Mouse (Mus musculus) kidney, adult 2 months (tissue): ENCODE data around the gene Bcdin3d. TPM values are rescaled to one million over a fixed set of nuclear protein-coding genes. Genes with fewer than 3 reads are reported as not detected.

Experiments
- DNase-seq: peaks from one replicate; pipeline ENCODE4 v3.0.0; 2021
- H3K27ac ChIP-seq: fragments of 200-500 bp; 2 replicates; pipeline ENCODE4 v1.5.1; 2012; ENCODE audit warnings: low read depth, low read length, control low read depth, inconsistent platforms; ENCODE audit not compliant: insufficient read depth
- H3K27me3 ChIP-seq: fragments of 200-500 bp; replicated peaks from 2 replicates; pipeline ENCODE4 v1.6.1; 2012; ENCODE audit warnings: mild to moderate bottlenecking, moderate library complexity, low read length, inconsistent platforms; ENCODE audit not compliant: control insufficient read depth, insufficient read depth
- H3K36me3 ChIP-seq: fragments of 200-500 bp; 2 replicates; pipeline ENCODE4 v1.6.1; 2012; ENCODE audit warnings: mild to moderate bottlenecking, moderate library complexity, low read length, inconsistent platforms; ENCODE audit not compliant: control insufficient read depth, insufficient read depth
- H3K4me1 ChIP-seq: fragments of 200-500 bp; 2 replicates; pipeline ENCODE4 v1.6.1; 2011; ENCODE audit warnings: low read length; ENCODE audit not compliant: control insufficient read depth, insufficient read depth
- H3K4me3 ChIP-seq: fragments of 200-500 bp; 2 replicates; pipeline ENCODE4 v1.5.1; 2011; ENCODE audit warnings: mild to moderate bottlenecking, low read depth, low read length, control low read depth; ENCODE audit not compliant: insufficient read depth
- CTCF ChIP-seq: fragments of 200-500 bp; conservative IDR thresholded peaks from 2 replicates; pipeline ENCODE4 v1.5.1; 2011; ENCODE audit warnings: low read depth, mild to moderate bottlenecking, control low read depth, low read length, moderate library complexity, mixed read lengths; ENCODE audit not compliant: insufficient read depth, insufficient read length
- POLR2A ChIP-seq: fragments of 200-500 bp; IDR thresholded peaks from one replicate; pipeline ENCODE4 v1.6.1; 2011; ENCODE audit warnings: low read depth, low read length, control low read depth
- WGBS: fragments of 180-500 bp; shearing (Covaris S2); methylation state at CpG from one replicate; pipeline ENCODE4 v1.1.7; 2018; 5-methylcytosine and 5-hydroxymethylcytosine counted together
- polyA plus RNA-seq: library from polyadenylated mRNA; depleted of rRNA; stranded (reverse); fragments of >200 nt; gene quantifications from 2 replicates; pipeline ENCODE4 v1.2.3, GENCODE M21; 2012

Bcdin3d gene
- polyA plus RNA-seq, 1 experiment = 7.0 TPM

- WGBS = 3% methylated on average over 38 of the region's 38 CpGs
- Histone ChIP-seq H3K27ac (peak overlapping the region; percentile 58), H3K4me3 (peak overlapping the region; percentile 72), H3K36me3 (no peaks in the 10 kb centered on the region), H3K4me1 (peaks cover 4% of the 10 kb centered on the region; the same call in 1 of the 2 replicates), H3K27me3 (no peaks in the 10 kb centered on the region)
- TF ChIP-seq POLR2A (no peak), CTCF (no peak)
- peak; percentile 83 for DNase-seq
Observed at GRCm38 (mm10) chr15:99473801-99474575, 542 bp downstream of the Bcdin3d start.

DNA sequence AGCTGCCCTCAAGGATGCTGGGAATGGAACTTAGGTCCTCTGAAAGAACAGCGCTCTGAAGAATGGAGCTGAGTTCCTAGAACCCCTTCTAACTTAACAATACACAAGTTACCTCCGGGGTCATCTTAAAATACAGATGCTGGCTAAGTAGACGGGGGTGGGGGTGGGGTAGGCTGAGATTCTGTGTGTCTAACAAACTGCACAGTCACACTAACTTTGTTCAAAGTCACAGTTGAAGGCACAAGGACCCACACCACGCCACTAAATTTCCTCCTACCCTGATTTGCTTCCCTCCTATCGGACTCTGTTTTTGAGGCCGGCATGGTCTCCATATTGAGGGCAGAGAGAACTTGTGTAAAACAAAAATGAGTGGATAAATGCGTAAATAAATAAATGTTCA lies 1.6 kb downstream of the Bcdin3d start:
- no peak for DNase-seq
- WGBS = 75% methylated on average over 7 of the region's 7 CpGs
- Histone ChIP-seq H3K27me3 (no peaks in the 10 kb centered on the region), H3K27ac (no peak overlapping the region), H3K36me3 (no peaks in the 10 kb centered on the region), H3K4me1 (peaks cover 4% of the 10 kb centered on the region; the same call in 1 of the 2 replicates), H3K4me3 (no peak overlapping the region)
- TF ChIP-seq CTCF (no peak), POLR2A (no peak)

GRCm38 (mm10) chr15:99471677-99472063 lies 2.9 kb downstream of the Bcdin3d start:
- H3K36me3 ChIP-seq = no peaks in the 10 kb centered on the region
- H3K27me3 ChIP-seq = no peaks in the 10 kb centered on the region
- H3K4me1 ChIP-seq = peaks cover 4% of the 10 kb centered on the region; the same call in 1 of the 2 replicates
- DNase-seq = no peak
- H3K27ac ChIP-seq = no peak overlapping the region
- WGBS = 63% methylated on average over 14 of the region's 14 CpGs
- no peak overlapping the region for H3K4me3 ChIP-seq
- TF ChIP-seq POLR2A = no peak
- no peak for TF ChIP-seq CTCF

DNA sequence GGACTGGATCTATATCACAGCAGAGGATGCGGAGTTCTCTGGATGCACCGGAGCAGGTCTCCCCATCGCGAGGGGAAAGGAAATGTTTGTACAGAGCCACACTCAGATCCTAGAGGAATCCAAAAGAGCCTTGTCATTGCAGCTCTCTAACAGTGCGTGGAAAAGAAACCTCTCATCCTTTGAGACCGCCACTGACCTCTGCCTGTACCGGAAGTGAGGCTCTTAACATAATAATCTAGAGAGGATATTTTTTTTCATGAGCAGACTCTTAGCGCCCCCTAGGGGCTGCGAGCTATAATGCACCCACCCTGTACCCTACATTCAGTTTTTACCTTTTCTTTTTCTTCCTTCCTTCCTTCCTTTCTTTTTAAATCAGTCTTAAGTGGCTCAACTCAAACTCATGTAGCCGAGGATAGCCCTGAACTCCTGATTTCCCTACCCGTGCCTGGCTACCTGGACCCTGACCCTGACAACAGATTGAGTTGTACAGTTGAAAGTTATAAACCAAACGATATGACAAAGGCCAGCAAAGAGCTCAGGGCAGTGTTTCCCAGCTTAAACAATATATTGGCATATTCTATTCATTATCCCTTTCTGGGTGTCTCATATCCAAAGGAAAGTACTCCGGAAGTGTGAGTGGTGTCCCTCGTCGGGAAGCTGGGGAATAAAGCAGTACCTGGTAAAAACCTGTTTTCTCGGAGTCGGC lies 3.4 kb downstream of the Bcdin3d start:
- DNase-seq = peak; percentile 66
- Histone ChIP-seq H3K36me3 (no peaks in the 10 kb centered on the region), H3K27me3 (no peaks in the 10 kb centered on the region), H3K27ac (peak overlapping the region; percentile 33; the same call in 1 of the 2 replicates), H3K4me1 (peaks cover 4% of the 10 kb centered on the region; the same call in 1 of the 2 replicates), H3K4me3 (peak overlapping the region; percentile 3; the same call in 1 of the 2 replicates)
- no peak for TF ChIP-seq POLR2A
- TF ChIP-seq CTCF = peak; percentile 68
- WGBS = 42% methylated on average over 17 of the region's 17 CpGs

GRCm38 (mm10) chr15:99470224-99470761 lies 4.2 kb downstream of the Bcdin3d start:
- WGBS = 77% methylated on average over 31 of the region's 31 CpGs
- peak; percentile 42 for DNase-seq
- H3K27ac ChIP-seq = peak overlapping the region; percentile 12; the same call in 1 of the 2 replicates
- TF ChIP-seq CTCF (no peak), POLR2A (no peak)
- no peaks in the 10 kb centered on the region for H3K27me3 ChIP-seq
- H3K4me1 ChIP-seq = peaks cover 4% of the 10 kb centered on the region; the same call in 1 of the 2 replicates
- no peaks in the 10 kb centered on the region for H3K36me3 ChIP-seq
- H3K4me3 ChIP-seq = 0 out of 2 replicates have a peak overlapping the region, but pooled peaks have one; percentile 3

DNA sequence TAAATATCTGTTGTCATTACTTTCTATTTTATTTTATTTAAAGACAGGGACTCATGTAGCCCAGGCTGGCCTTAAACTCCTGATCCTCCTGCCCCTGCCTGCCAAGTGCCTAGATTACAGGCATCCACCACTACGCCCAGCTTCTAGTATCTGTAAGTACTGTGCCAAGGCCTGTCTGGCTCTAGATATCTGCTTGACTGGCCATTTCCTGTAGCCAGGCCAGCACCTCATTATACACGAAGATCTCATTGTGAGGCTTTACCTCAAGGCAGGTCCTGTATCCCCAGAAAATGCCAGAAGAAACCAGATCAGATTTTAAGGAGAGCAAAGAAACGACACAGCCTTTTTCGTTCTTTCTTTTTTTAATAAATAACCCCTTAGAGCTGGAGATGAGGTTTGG lies 4.8 kb downstream of the Bcdin3d start:
- no peak for TF ChIP-seq POLR2A
- no peak for TF ChIP-seq CTCF
- Histone ChIP-seq H3K4me3 (no peak overlapping the region), H3K36me3 (no peaks in the 10 kb centered on the region), H3K27ac (peak overlapping the region; percentile 28), H3K4me1 (peaks cover 4% of the 10 kb centered on the region; the same call in 1 of the 2 replicates), H3K27me3 (no peaks in the 10 kb centered on the region)
- WGBS = 62% methylated on average over 4 of the region's 4 CpGs
- DNase-seq = no peak

- DNase-seq = peak; percentile 85
- WGBS = 28% methylated on average over 3 of the region's 3 CpGs
Observed at GRCm38 (mm10) chr15:99469067-99469466, 5.5 kb downstream of the Bcdin3d start.

More at GRCm38 (mm10) chr15:99469067-99469466, 5.5 kb downstream of the Bcdin3d start:
- H3K27ac ChIP-seq = no peak overlapping the region
- no peaks in the 10 kb centered on the region for H3K36me3 ChIP-seq
- no peaks in the 10 kb centered on the region for H3K27me3 ChIP-seq
- H3K4me1 ChIP-seq = peaks cover 4% of the 10 kb centered on the region; the same call in 1 of the 2 replicates
- H3K4me3 ChIP-seq = no peak overlapping the region
- TF ChIP-seq POLR2A (no peak), CTCF (peak; percentile 71)
